Mouse (Mus musculus) frontal cortex, postnatal 25 days (tissue): ENCODE measurements at regions not wholly inside any gene's neighbourhood (a gene's known extent, or its start where the extent isn't known, plus 50 kb on each side); places are given as distances from the start of the nearest gene placed in this dataset.

ENCODE experiments used
- DNase-seq, 2 experiments: peaks; one replicate each; pipeline ENCODE4 v3.0.0; 2022; ENCODE audit warnings: low spot score in 2 of 2

- DNase-seq: no peak
Measured at GRCm38 (mm10) chr2:142964340-142964739, 63.0 kb upstream of the Kif16b start.

GRCm38 (mm10) chr2:142967250-142967649 lies 65.9 kb upstream of the Kif16b start:
- peak; percentile 49 to 56 for DNase-seq

GRCm38 (mm10) chr2:142980771-142981170 lies 79.4 kb upstream of the Kif16b start:
- no peak for DNase-seq

GRCm38 (mm10) chr2:142988691-142989090 lies 74.1 kb upstream of the Snrpb2 start:
- DNase-seq: no peak

GRCm38 (mm10) chr2:142996088-142996487 lies 66.8 kb upstream of the Snrpb2 start:
- no peak for DNase-seq

- DNase-seq: no peak
Measured at GRCm38 (mm10) chr2:143002874-143003273, 60.0 kb upstream of the Snrpb2 start.

- DNase-seq: no peak
Measured at GRCm38 (mm10) chr2:143003341-143003740, 59.5 kb upstream of the Snrpb2 start.

GRCm38 (mm10) chr2:143011380-143011779 lies 51.5 kb upstream of the Snrpb2 start:
- DNase-seq: no peak
